11 mouse cellular contexts compared by ENCODE assay signal in the genomic region with DNA sequence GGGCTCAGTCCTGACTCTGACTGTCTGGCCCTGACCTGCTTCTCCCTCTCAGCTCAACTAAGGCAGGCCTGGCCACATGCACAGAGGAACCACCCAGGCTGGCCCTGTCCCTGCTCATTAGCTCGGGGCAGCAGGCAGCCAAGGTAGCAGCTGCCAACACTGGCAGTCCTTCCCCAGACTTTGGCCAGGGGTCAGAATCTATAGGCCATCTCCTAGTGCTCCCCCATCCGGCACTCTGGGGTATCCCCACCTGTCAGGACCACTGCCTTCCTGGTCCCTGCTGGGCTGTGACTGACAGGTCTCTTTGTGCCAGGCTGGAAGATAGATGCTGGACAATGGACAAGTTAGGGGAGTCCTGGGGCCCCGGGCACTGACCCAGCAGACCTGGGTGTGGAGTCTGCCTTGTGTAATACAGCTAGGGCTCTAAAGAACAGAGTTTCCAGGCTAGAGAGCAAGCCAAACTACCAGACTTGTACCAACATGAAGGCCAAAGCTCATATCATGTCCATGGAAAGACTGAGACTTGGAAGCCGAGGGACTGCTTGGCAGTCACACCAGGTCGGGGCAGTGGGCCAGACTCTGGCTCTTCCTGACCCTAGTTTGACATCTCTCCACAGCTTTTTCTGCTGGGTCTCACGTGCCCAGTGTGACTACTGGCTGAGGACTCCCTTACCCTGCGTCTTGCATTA. TPM values are rescaled to one million over a fixed set of nuclear protein-coding genes. Genes with fewer than 3 reads are reported as not detected.
DNase-seq lines count a peak whose midpoint lies in the region; TF ChIP-seq lines count a peak whose summit lies in the region.
"Had no signal": no experiment of that assay in that cellular context is flagged by ENCODE, and none has a peak within 500 bp of the region (broad histone marks: within the 10 kb centered on the region; RNA-seq: fewer than 3 reads in every experiment).

No protein-coding gene starts in this region.

- peaks cover 43% of the 10 kb centered on the region for H3K4me1 ChIP-seq in embryonic facial prominence, embryonic 10.5 days

- WGBS in embryonic facial prominence, embryonic 10.5 days = 72% methylated on average over 7 of the region's 7 CpGs

- H3K9me3 ChIP-seq in embryonic facial prominence, embryonic 10.5 days = no peaks in the 10 kb centered on the region
- H3K9me3 ChIP-seq: embryonic facial prominence, embryonic 12.5 days; G1E; limb, embryonic 13.5 days had no signal

- no peak overlapping the region for H3K4me3 ChIP-seq in layer of hippocampus, adult 2 months
- H3K4me3 ChIP-seq in embryonic facial prominence, embryonic 10.5 days = no peak overlapping the region
- H3K4me3 ChIP-seq: embryonic facial prominence, embryonic 12.5 days; limb, embryonic 13.5 days had no signal

- H3K36me3 ChIP-seq in embryonic facial prominence, embryonic 10.5 days (replicated peaks) = no peaks in the 10 kb centered on the region
- H3K36me3 ChIP-seq: embryonic facial prominence, embryonic 12.5 days; G1E; limb, embryonic 13.5 days had no signal

- TF ChIP-seq CTCF in layer of hippocampus, adult 2 months (conservative IDR thresholded peaks at IDR 0.05) = peak; percentile 21

- peak overlapping the region; percentile 36; the same call in 1 of the 2 replicates for H3K27ac ChIP-seq in layer of hippocampus, adult 2 months
- H3K27ac ChIP-seq in embryonic facial prominence, embryonic 10.5 days (replicated peaks) = peak overlapping the region; percentile 31; the same call in 1 of the 2 replicates

- H3K27me3 ChIP-seq in embryonic facial prominence, embryonic 10.5 days (replicated peaks; ENCODE audit: low read depth, poor library complexity, severe bottlenecking) = peaks cover 7% of the 10 kb centered on the region; the same call in 1 of the 2 replicates

- peak in 1 of 2 experiments; percentile 31 for DNase-seq in layer of hippocampus, adult 2 months (ENCODE audit: low spot score in 2 of 2)
- DNase-seq in layer of hippocampus, postnatal 25 days (ENCODE audit: extremely low spot score in 1 of 2, low spot score in 1 of 2) = no peak
- peak; percentile 84 for DNase-seq in adrenal gland, postnatal 10 days
- DNase-seq in embryonic facial prominence, embryonic 10.5 days (ENCODE audit: low spot score) = no peak
- DNase-seq in kidney, adult 9 months = peak; percentile 52
- no peak for DNase-seq in spleen, adult 12 weeks (ENCODE audit: low spot score)
- no peak for DNase-seq in right cerebral cortex, postnatal 25 days
- no peak for DNase-seq in left cerebral cortex, adult 9 months (ENCODE audit: low spot score in 2 of 2)

RNA-seq across cellular contexts. Expression of gene Ccdc33, which starts 25.9 kb away (rescaled TPM):
- under 1 TPM; 0.29 to 0.49 TPM for total RNA-seq in layer of hippocampus, adult 2 months (2021)
- 1 to 10 TPM in 1 of 2 experiments, under 1 TPM in 1; 0.49 to 2.4 TPM for total RNA-seq in layer of hippocampus, postnatal 25 days (2021)
- under 1 TPM in 1 of 2 experiments, not detected in 1; 0.12 TPM for total RNA-seq in adrenal gland, postnatal 10 days (2021)
- polyA plus RNA-seq in embryonic facial prominence, embryonic 10.5 days (2016; fragmentation: Nextera tagmentation; extraction: Ambion mirVana) = 0.36 and 0.56 TPM in 2 replicates
- polyA plus RNA-seq: G1E had no signal

RNA-seq across cellular contexts. Expression of gene Stra6, which starts 29.1 kb away (rescaled TPM):
- 10 to 100 TPM; 17.1 to 17.7 TPM for total RNA-seq in layer of hippocampus, adult 2 months (2021)
- total RNA-seq in layer of hippocampus, postnatal 25 days (2021) = 10 to 100 TPM in 1 of 2 experiments, 1 to 10 TPM in 1; 9.3 to 12.9 TPM
- total RNA-seq in adrenal gland, postnatal 10 days (2021) = 1 to 10 TPM; 1.1 to 1.3 TPM
- polyA plus RNA-seq in embryonic facial prominence, embryonic 10.5 days (2016; fragmentation: Nextera tagmentation; extraction: Ambion mirVana) = 33.6 and 47.2 TPM in 2 replicates
- polyA plus RNA-seq: G1E had no signal

Comparison
In these comparisons a context has a peak if more than half of its experiments do, and no peak if none do; other contexts are left out.
1. DNase-seq: peak in adrenal gland, postnatal 10 days (single experiment) and kidney, adult 9 months (single experiment); none in layer of hippocampus, postnatal 25 days (0 of 2), embryonic facial prominence, embryonic 10.5 days (single experiment), spleen, adult 12 weeks (single experiment), right cerebral cortex, postnatal 25 days (single experiment) and left cerebral cortex, adult 9 months (0 of 2).
2. RNA of gene Stra6, which starts 29.1 kb away (total RNA-seq): 17.1 to 17.7 TPM in layer of hippocampus, adult 2 months and 9.3 to 12.9 TPM in layer of hippocampus, postnatal 25 days; 1.1 to 1.3 TPM in adrenal gland, postnatal 10 days; every median in the first group is over 4 times any median in the second.